Mouse (Mus musculus): ENCODE results near the gene Rbm8a.
A peak's percentile ranks its signal among the peaks of the same experiment; 100 is the strongest.

Rbm8a gene

DNA sequence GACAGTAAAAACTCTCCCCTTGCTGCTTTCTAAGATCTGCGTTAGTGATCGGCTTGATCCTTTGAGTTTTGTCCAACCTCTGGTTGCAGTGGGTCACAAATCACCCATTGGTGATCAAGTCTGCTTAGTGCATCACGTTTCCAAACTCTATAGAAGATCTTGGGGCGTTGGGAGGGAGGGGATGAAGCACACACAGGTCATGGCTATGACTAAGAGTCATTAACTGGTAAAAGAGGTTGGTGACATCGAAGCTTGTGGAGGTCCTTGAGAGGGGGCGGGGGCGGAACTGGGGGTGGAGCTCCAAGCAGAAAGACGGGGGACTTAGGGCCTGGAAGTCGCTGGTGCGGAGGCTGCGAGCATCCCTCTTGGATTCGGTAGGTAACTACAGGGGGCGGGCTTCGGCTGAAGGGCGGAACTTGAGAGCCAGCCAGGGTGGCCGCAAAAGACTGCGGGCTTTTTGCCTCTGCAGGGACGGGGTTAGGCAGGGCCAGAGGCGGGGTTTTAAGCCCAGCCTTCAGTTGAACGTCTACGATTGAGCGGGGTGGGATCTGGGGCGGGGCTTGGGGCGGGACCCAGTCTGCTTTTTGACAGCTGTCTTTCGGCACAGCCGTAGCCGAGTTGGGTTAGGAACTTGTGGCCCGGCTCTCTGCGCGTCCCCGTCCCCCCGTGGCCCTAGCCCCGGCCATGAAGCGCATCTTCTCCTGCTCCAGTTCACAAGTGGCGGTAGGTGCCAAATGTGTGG lies 40.2 kb downstream of the Rbm8a start, which contains the start of gene Ankrd35:
Gene Ankrd35 (plus strand): TSS at position 405 of the 742 bp plus-strand sequence.
- DNase-seq (ENCODE audit: low read depth, low spot score): peak; percentile 96

DNA sequence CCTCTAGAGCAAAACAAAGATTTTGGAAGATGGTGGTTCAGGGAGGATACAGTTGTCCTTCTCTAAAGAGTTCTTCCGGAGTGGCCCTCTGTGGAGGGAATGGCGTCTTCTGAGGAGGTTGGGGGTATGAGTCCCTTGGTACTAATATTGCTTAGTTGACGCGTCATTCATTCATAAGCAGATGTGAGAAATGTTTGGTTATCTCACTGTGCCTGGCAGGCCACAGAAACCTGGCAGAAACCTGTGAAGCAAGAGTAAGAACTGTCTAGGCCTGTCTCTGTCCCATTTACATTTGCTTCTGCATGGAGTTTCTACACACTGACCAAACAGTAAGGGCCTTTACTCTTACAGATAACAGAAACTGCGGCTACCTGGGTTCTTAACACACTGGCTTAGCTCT lies 41.8 kb downstream of the Rbm8a start:
- no peak for DNase-seq (ENCODE audit: low read depth, low spot score)

DNA sequence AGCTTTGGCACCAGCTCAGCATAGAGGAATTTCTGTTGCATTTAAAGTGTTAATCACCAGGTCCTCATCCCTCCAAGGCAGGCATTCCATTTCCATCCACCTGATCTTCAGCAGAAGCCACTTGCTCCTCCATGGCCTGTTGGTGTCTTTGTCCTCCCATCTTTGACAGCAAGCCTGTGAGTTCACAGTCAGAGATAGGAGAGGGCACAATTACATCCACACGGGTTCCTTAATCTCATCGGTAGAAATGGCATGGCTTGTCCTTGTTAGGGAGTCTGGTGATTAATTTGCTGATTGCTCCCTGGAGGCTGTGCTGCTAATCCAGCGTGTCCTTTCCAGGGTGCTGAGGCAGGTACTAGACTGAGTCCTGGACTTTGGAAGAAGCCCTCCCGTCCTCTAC lies 43.8 kb downstream of the Rbm8a start:
- DNase-seq (ENCODE audit: low read depth, low spot score): no peak

DNA sequence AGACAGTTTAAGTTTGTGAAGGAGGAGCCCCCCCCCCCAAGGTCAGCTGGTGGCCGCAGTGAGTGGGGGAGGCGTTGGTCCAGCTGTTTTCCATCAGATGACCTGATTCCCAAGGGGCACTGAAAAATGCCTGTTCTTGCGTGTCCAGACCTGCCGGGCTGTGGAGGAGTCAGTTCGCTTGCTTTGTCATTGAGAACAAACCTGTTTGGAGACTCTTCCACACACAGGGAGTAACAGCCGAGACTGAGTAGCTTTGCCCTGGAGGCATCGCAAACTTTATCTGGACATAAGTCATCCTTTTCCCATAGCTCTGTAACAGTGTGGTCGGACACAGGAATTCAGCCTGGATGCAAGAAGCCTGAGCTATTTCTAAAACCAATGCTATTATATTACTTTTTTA lies 44.7 kb downstream of the Rbm8a start:
- DNase-seq (ENCODE audit: low read depth, low spot score): no peak

DNA sequence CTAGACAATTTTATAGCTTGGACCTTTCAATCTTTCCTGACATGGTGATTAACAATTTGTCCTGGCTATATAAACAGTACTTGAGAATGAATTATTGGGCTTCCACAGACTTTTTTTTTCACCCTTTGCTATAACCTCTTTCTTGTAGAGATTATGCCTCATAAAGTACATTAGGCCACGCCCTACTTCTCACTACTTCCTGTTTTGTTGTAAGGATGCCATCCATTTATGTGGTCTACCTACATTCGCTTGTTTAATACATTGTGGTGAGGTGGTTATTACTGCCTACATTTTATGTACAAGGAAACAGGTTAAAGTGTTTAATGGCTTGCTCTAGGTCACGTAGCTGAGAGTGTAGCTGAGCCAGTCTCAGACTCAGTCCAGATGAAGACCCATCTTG lies 45.4 kb downstream of the Rbm8a start:
- no peak for DNase-seq (ENCODE audit: low read depth, low spot score)

DNA sequence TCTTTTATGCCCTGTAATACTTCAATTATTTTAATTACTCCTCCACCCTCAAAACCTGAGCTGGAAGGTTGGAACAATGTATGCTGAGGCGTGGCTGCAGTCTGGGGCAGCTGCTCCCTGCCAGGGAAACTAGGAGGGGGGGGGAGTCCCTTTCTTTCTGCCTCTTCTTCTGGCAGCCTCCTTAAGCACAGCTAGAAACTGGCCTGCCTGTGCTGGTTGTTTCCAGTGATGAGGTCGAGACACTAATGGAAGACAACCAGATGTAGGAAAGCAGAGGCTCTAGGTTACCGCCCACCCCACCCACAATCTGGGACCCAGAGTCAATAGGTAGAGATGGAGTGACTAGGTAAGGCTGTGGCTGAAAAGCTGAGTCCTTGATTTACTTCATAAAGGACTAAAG lies 46.0 kb downstream of the Rbm8a start:
- no peak for DNase-seq (ENCODE audit: low read depth, low spot score)

DNA sequence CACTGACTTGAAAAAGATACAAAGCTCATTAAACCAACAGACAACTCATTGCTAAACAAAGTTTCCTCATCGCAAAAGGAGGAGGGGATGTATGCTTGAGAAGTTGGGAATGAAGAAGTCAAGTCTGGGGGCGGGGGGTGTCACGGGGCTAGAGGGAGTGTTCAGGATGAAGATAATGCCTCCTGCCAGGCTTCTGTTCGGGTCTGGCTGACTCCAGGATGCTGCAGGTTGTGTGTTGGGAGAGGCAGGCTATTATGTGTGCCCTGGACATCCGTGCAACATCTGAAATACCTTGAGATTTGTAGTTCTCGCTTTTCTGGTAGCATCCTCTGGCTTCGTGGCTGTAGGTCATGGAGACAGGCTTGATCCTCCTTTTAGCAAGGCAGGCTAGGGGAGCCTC lies 48.7 kb downstream of the Rbm8a start:
- DNase-seq (ENCODE audit: low read depth, low spot score): no peak

DNA sequence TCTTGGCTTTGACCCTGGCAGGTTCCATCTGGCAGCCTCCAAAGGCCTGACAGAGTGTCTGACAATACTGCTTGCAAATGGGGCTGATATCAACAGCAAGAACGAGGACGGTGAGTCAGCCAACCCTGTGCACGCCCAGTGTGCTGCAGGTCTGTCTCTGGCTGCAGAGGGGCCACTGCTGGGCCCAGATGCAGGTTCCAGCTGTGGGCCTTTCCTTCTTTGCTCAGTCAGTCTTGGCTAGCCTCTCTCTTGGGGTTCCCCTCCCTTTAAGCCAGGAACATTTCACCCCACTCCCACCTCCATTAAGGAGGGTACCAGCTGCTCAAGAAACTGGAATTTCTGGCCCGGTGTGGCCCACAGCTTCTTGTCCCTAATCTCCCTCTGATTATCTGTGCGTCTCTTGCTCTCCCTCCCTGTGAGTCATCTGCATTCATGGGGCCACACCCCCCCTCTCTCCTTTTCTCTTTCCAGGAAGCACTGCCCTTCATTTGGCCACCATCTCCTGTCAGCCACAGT lies 49.5 kb downstream of the Rbm8a start:
- DNase-seq (ENCODE audit: low read depth, low spot score): no peak

DNA sequence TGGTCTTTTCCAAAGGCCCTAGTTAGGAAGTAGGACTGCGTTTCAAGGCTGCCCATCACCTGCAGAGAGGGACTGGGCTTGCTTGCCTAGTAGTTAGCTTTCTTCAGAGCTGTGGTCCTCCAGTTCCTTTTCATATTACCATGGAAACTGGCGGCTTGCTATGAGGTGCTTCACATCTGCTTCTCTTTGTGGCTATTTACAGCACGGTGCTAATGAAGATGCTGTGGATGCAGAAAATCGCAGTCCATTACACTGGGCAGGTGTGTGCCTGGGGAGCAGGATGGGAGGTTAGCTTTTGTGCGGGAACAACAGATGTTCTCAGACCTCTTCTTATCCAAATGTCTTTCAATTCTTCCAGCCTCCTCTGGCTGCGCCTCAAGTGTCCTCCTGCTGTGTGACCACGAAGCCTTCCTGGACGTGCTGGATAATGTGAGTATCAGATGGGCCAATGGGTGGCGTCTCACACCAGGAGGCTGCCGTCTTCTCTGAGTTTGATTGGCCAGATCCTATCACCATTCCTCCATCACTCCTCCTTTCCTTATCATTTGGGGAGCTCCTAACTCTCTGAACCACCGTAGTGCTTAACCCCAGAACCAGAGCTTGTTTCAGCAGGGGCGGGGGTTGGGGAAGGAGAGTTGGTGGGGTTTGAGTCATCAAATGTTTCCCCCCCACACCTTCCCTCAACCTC lies 50.7 kb downstream of the Rbm8a start:
- DNase-seq (ENCODE audit: low read depth, low spot score): peak; percentile 41

Measured in brain, adult 2 months (tissue).